Mouse (Mus musculus) testis, adult 2 months (tissue): ENCODE measurements around the gene Coa3. TPM values are rescaled to one million over a fixed set of nuclear protein-coding genes. Genes with fewer than 3 reads are reported as not detected.
A peak's percentile ranks its signal among the peaks of the same experiment; 100 is the strongest.

Experiments
- H3K27ac ChIP-seq: fragments of 200-500 bp; 2 replicates; pipeline ENCODE4 v1.5.1; 2012; ENCODE audit warnings: low read depth, low read length; ENCODE audit not compliant: control insufficient read depth, insufficient read depth
- H3K27me3 ChIP-seq: fragments of 200-500 bp; 2 replicates; pipeline ENCODE4 v1.6.1; 2012; ENCODE audit warnings: mild to moderate bottlenecking, low read length, moderate library complexity; ENCODE audit not compliant: control insufficient read depth, insufficient read depth
- H3K36me3 ChIP-seq: fragments of 200-500 bp; 2 replicates; pipeline ENCODE4 v1.6.1; 2012; ENCODE audit warnings: mild to moderate bottlenecking, low read length; ENCODE audit not compliant: control insufficient read depth, insufficient read depth
- H3K4me1 ChIP-seq: fragments of 200-500 bp; 2 replicates; pipeline ENCODE4 v1.6.1; 2012; ENCODE audit warnings: low read length; ENCODE audit not compliant: control insufficient read depth, insufficient read depth
- H3K4me3 ChIP-seq: fragments of 200-500 bp; 2 replicates; pipeline ENCODE4 v1.5.1; 2012; ENCODE audit warnings: low read depth, mild to moderate bottlenecking, low read length, moderate library complexity, mixed read lengths; ENCODE audit not compliant: control insufficient read depth
- CTCF ChIP-seq: fragments of 200-500 bp; IDR thresholded peaks from 2 replicates; pipeline ENCODE4 v1.5.1; 2012; ENCODE audit warnings: low read depth, mild to moderate bottlenecking, inconsistent platforms, low read length, moderate library complexity; ENCODE audit not compliant: control insufficient read depth, insufficient read depth, insufficient replicate concordance
- POLR2A ChIP-seq: fragments of 200-500 bp; IDR thresholded peaks from 2 replicates; pipeline ENCODE4 v1.6.1; 2012; ENCODE audit warnings: low read depth, mild to moderate bottlenecking, inconsistent platforms, low read length, moderate library complexity; ENCODE audit not compliant: control insufficient read depth
- polyA plus RNA-seq: library from polyadenylated mRNA; depleted of rRNA; stranded (reverse); fragments of >200 nt; gene quantifications from 2 replicates; pipeline ENCODE4 v1.2.3, GENCODE M21; 2012

Coa3 gene
- polyA plus RNA-seq, 1 experiment, result 46.6 TPM

DNA sequence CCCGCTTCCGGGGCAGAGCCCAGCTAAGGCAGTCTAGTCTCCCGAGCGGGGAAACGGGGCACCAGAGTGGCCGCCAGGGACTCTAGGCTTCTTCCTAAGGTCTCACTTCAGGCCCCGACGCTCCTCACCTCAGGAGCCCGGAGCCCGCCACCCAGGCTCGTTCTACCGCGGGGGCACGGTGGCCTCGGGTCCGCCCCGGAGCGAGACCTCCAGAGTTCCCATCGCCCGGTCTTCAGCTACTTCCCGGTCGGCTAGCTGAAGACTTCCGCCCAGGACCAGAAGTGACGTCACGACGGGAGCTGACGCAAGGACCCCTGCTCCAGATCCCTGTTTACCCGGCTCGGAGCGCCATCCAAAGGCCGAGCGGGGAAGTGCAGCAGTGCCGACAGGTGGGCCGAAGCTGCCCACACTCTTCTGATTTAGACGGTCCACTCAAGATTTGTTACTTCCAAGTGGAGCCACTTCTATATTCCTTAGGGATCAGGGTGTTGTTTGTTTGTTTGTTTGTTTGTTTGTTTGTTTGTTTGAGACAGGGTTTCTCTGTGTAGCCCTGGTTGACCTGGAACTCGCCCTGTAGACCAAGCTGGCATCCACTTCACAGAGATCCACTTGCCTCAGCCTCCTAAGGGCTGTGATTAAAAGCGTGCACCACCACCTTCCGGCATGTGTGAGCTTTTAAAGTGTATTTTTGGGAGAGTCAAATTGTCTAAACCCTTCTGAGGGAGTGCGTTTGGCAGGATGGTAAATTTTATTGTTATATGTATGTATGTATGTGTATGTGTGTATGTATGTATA is 23.3 kb upstream of the Coa3 start, which contains the start of gene Becn1:
TSS of gene Becn1 (minus strand) at position 283 of the 795 bp plus-strand sequence.
- TF ChIP-seq CTCF (peak; percentile 98), POLR2A (peak; percentile 71)
- Histone ChIP-seq H3K4me1 (peaks cover 8% of the 10 kb centered on the region), H3K27me3 (no peaks in the 10 kb centered on the region), H3K27ac (peak within 1 kb of the TSS; percentile 67), H3K36me3 (no peaks in the 10 kb centered on the region), H3K4me3 (peak within 1 kb of the TSS; percentile 93)

DNA sequence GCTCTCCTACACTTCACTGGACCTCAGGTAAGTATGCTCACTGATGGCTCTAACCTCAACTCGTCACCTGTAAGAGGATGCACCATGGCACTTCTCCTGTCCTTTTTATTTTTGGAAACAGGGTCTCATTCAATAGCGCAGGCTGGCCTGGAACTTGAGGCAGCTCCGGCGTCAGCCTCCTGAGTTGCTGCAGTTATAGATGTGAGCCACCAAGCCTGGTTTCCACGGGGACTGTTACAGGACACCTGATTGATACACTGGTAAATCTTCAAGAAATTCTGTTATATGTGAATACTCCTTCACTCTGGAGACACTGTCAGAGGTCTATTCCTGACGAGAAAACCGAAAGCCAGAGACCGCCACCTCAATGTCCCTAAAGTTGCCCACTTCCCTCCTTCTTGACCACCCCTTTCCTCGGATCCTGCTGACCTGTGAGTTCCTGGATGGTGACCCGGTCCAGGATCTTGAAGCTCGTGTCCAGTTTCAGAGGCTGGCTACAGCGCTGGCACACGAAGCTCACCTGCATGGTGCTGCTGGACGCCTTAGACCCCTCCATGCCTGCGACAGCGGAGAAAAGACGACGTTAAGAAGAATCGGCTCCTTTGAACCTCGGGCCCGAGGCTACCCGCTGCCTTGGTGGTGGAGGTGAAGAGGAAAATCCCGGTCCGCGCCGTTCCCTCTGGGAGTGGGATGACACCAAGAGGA is 22.5 kb upstream of the Coa3 start:
- TF ChIP-seq POLR2A, result no peak
- no peak for TF ChIP-seq CTCF
- peaks cover 8% of the 10 kb centered on the region for H3K4me1 ChIP-seq
- H3K4me3 ChIP-seq, result peak overlapping the region; percentile 93
- no peaks in the 10 kb centered on the region for H3K27me3 ChIP-seq
- no peaks in the 10 kb centered on the region for H3K36me3 ChIP-seq
- peak overlapping the region; percentile 67 for H3K27ac ChIP-seq

DNA sequence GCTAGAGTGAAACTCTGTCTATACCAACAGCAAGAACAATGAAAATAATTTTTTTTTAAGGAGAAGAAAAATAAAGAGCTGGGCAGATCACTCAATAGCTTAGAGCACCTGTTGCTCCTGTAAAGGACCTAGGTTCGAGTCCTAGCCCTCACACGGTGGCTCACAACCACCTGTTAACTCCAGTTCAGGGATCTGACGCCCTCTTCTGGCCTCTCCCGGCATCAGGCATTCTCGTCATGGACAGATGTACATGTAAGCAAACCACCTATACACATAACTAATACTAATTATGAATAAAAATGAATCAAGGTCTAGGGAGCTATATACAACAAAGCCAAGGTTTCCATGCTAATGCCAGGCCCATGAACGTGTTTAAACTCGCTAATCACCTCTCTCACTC is 22.0 kb upstream of the Coa3 start:
- TF ChIP-seq POLR2A (no peak), CTCF (0 out of 2 replicates have a peak, but pooled peaks have one; percentile 4)
- Histone ChIP-seq H3K36me3 (no peaks in the 10 kb centered on the region), H3K27ac (no peak overlapping the region), H3K27me3 (no peaks in the 10 kb centered on the region), H3K4me3 (peak overlapping the region; percentile 93), H3K4me1 (peaks cover 8% of the 10 kb centered on the region)

DNA sequence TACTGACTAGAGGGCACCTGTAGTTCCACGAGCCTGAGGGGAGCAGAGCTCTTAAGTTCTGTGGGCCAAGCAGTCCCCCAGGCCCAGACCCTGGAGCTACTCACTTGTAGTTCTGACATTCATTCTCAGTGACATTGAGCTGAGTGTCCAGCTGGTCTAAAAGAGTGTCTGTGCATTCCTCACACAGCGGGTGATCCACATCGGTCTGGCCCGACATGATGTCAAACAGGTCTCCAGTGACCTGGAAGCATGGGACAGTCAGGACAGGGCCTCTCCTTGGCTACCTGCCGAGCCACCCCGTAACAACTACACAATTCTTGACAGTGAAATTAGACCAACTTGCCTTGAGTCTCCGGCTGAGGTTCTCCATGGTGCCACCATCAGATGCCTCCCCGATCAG is 16.3 kb upstream of the Coa3 start:
- no peaks in the 10 kb centered on the region for H3K4me1 ChIP-seq
- H3K27me3 ChIP-seq, result no peaks in the 10 kb centered on the region
- H3K27ac ChIP-seq, result no peak overlapping the region
- H3K36me3 ChIP-seq, result peaks cover 2% of the 10 kb centered on the region
- no peak overlapping the region for H3K4me3 ChIP-seq
- TF ChIP-seq CTCF (no peak), POLR2A (no peak)

DNA sequence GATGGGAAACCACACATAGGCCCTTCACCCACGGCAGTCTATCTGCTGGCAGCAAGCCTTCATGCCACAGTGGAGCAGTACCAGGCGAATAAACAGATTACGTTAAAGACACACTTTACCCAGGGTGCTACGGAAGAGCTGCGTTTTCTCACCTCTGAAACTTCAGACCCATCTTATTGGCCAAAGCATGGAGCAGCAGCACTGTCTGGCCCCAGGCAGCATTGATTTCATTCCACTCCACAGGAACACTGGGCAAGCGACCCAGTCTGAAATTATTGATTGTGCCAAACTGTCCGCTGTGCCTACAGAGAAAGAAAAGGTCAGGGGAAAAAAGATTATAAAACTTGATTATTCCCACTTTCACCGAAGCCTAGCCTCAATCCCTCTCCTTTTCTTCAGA is 12.3 kb upstream of the Coa3 start:
- Histone ChIP-seq H3K27ac (no peak overlapping the region), H3K36me3 (peaks cover 3% of the 10 kb centered on the region), H3K4me1 (no peaks in the 10 kb centered on the region), H3K4me3 (no peak overlapping the region), H3K27me3 (no peaks in the 10 kb centered on the region)
- TF ChIP-seq CTCF (no peak), POLR2A (no peak)

DNA sequence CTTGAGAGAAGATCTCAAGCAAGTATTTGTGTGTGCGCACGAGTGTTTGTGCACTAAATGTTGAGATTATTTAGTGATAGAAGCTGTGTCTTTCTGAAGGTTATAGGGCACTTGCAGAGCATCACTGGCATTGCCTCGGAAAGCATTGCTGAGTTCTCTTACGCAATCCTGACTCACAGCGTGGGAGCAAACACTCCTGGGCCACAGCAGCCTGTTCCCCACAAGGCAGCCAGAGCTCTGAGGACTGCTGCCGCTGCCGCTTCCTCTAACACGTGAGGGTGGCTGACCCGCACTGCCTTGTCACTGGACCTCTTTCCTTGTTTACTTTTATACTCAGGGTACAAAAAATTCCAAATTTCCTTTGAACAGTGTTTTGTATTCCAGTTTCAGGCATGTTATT is 8.4 kb upstream of the Coa3 start:
- TF ChIP-seq CTCF (no peak), POLR2A (no peak)
- Histone ChIP-seq H3K4me1 (no peaks in the 10 kb centered on the region; the same call in 1 of the 2 replicates), H3K27me3 (no peaks in the 10 kb centered on the region), H3K4me3 (no peak overlapping the region), H3K36me3 (peaks cover 5% of the 10 kb centered on the region; the same call in 1 of the 2 replicates), H3K27ac (no peak overlapping the region)

DNA sequence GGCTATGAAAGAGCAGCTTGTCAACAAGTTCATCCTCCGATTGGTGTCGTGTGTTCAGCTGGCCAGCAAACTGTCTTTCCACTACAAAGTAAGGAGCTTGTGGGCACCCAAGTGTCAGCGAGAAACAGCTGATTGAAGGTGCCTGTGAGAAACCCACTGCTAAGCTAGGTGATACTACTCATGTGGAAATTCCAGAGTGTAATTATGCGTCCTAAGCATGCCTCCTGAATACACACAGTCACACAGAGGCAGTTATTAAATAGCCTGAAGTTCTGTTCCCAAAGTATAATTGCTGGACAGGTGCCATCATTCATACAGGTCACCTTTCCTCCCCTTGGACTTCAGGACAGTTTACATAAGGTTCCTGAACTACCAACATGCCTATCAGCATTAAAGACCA is 4.9 kb upstream of the Coa3 start:
- no peak overlapping the region for H3K27ac ChIP-seq
- no peak for TF ChIP-seq CTCF
- no peak for TF ChIP-seq POLR2A

More for the DNA sequence above, 4.9 kb upstream of the Coa3 start:
- no peak overlapping the region for H3K4me3 ChIP-seq
- no peaks in the 10 kb centered on the region; the same call in none of the 2 replicates for H3K4me1 ChIP-seq
- peaks cover 5% of the 10 kb centered on the region; the same call in 1 of the 2 replicates for H3K36me3 ChIP-seq
- no peaks in the 10 kb centered on the region for H3K27me3 ChIP-seq
